Mouse (Mus musculus): Measurements from ENCODE around the gene Agtr1a.

DNA sequence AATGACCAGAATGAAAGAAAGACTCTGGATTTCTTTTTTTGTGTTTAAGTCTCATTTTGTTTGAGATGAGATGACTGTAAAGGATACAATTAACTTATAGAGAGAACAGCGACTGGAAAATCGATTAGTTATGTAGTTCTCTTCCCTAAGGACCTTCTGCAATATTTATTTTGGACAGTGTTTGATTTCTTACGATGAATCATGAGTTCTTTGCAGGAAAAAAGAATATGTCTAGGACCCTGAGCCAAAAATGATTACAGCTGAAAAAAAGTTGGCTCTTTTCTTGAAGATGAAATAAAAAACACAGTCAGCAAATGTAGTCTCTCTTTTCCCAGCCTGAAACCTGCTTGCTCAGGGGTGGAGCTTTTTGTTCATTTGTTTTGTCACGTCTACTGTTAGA, 26.0 kb upstream of the Agtr1a start:
- TF ChIP-seq POLR2AphosphoS5 (IDR thresholded peaks at IDR 0.05; ENCODE audit: insufficient replicate concordance, low read depth, low read length) (no peak), CTCF (IDR thresholded peaks at IDR 0.05; ENCODE audit: low read depth, low read length) (no peak), GATA1 (IDR thresholded peaks at IDR 0.05; ENCODE audit: borderline replicate concordance, low read length) (no peak)

Data from G1E (cell line).